In genomic region chr2:154558264-154559039, GRCm38 (mm10) we compare ENCODE assay signal across 9 mouse cellular contexts. TPM values are rescaled to one million over a fixed set of nuclear protein-coding genes. Genes with fewer than 3 reads are reported as not detected.
DNase-seq lines count a peak whose midpoint lies in the region; ATAC-seq and TF ChIP-seq lines count a peak whose summit lies in the region.
"Had no signal": no experiment of that assay in that cellular context is flagged by ENCODE, and none has a peak within 500 bp of the region (broad histone marks: within the 10 kb centered on the region; RNA-seq: fewer than 3 reads in every experiment).

Gene Necab3 (minus strand): TSS chr2:154558890.

- no peak for DNase-seq in kidney, adult 2 months
- no peak for DNase-seq in kidney, adult 11 months
- peak; percentile 66 for DNase-seq in induced T-regulatory cell, adult 2 months (ENCODE audit: low read depth)
- DNase-seq in liver, embryonic 11.5 days (ENCODE audit: low spot score): peak; percentile 56
- peak; percentile 67 to 77 for DNase-seq in thymus, postnatal 36 days

- no peak within 1 kb of the TSS for H3K27ac ChIP-seq in kidney, adult 2 months (ENCODE audit: insufficient read depth, low read depth, low read length)
- peak within 1 kb of the TSS; percentile 51 for H3K27ac ChIP-seq in forebrain, embryonic 13.5 days
- H3K27ac ChIP-seq in liver, embryonic 11.5 days (ENCODE audit: low read depth, low read length): peak within 1 kb of the TSS; percentile 25; the same call in 1 of the 2 replicates
- H3K27ac ChIP-seq in neural tube, embryonic 15.5 days (replicated peaks): no peak within 1 kb of the TSS

- WGBS in kidney, adult 2 months: 20% methylated on average over 34 of the region's 34 CpGs
- WGBS in forebrain, embryonic 13.5 days: 3% methylated on average over 31 of the region's 34 CpGs
- WGBS in liver, embryonic 11.5 days: 3% methylated on average over 34 of the region's 34 CpGs
- WGBS in neural tube, embryonic 15.5 days: 3% methylated on average over 32 of the region's 34 CpGs

- H3K36me3 ChIP-seq in kidney, adult 2 months (ENCODE audit: control insufficient read depth, insufficient read depth, low read length): no peaks in the 10 kb centered on the region
- peaks cover 34% of the 10 kb centered on the region for H3K36me3 ChIP-seq in forebrain, embryonic 13.5 days (ENCODE audit: poor library complexity, severe bottlenecking)
- peaks cover 13% of the 10 kb centered on the region; the same call in 1 of the 2 replicates for H3K36me3 ChIP-seq in liver, embryonic 11.5 days (ENCODE audit: control insufficient read depth, insufficient read depth, low read length)
- H3K36me3 ChIP-seq in neural tube, embryonic 15.5 days: no peaks in the 10 kb centered on the region

- H3K9me3 ChIP-seq in forebrain, embryonic 13.5 days (replicated peaks): no peaks in the 10 kb centered on the region
- no peaks in the 10 kb centered on the region for H3K9me3 ChIP-seq in liver, embryonic 11.5 days (ENCODE audit: control insufficient read depth, low read length)
- no peaks in the 10 kb centered on the region for H3K9me3 ChIP-seq in neural tube, embryonic 15.5 days (replicated peaks)

- peak; percentile 54 for ATAC-seq in cerebellum, adult (ENCODE audit: insufficient number of reproducible peaks, low FRiP score, low TSS enrichment)
- ATAC-seq in forebrain, embryonic 13.5 days: peak; percentile 76
- peak; percentile 77 for ATAC-seq in liver, embryonic 11.5 days (replicated peaks; ENCODE audit: low FRiP score)
- ATAC-seq in neural tube, embryonic 15.5 days (ENCODE audit: low FRiP score): peak; percentile 77
- ATAC-seq: Patski had no signal

- H3K4me3 ChIP-seq in kidney, adult 2 months (ENCODE audit: insufficient read depth, low read depth, low read length): 0 out of 2 replicates have a peak within 1 kb of the TSS, but pooled peaks have one; percentile 4
- peak within 1 kb of the TSS; percentile 37 for H3K4me3 ChIP-seq in forebrain, embryonic 13.5 days
- H3K4me3 ChIP-seq in liver, embryonic 11.5 days (ENCODE audit: low read depth, low read length): peak within 1 kb of the TSS; percentile 43
- H3K4me3 ChIP-seq in neural tube, embryonic 15.5 days (replicated peaks): peak within 1 kb of the TSS; percentile 48

- peak within 1 kb of the TSS; percentile 65 for H3K4me2 ChIP-seq in forebrain, embryonic 13.5 days
- H3K4me2 ChIP-seq in liver, embryonic 11.5 days: peak within 1 kb of the TSS; percentile 91
- H3K4me2 ChIP-seq in neural tube, embryonic 15.5 days: peak within 1 kb of the TSS; percentile 84

- H3K27me3 ChIP-seq in kidney, adult 2 months (replicated peaks; ENCODE audit: control insufficient read depth, insufficient read depth, low read length): no peaks in the 10 kb centered on the region
- no peaks in the 10 kb centered on the region for H3K27me3 ChIP-seq in forebrain, embryonic 13.5 days
- H3K27me3 ChIP-seq in liver, embryonic 11.5 days (replicated peaks; ENCODE audit: control insufficient read depth, insufficient read depth, low read length): 0 out of 2 replicates have a peak, but pooled peaks cover 2% of the 10 kb centered on the region
- H3K27me3 ChIP-seq in neural tube, embryonic 15.5 days (replicated peaks): no peaks in the 10 kb centered on the region
- H3K27me3 ChIP-seq: Patski had no signal

- no peak for TF ChIP-seq POLR2A in kidney, adult 2 months (IDR thresholded peaks at IDR 0.05; ENCODE audit: low read depth, low read length)

- no peak for TF ChIP-seq CTCF in kidney, adult 2 months (conservative IDR thresholded peaks at IDR 0.05; ENCODE audit: insufficient read depth, insufficient read length, low read depth, low read length)

- H3K9ac ChIP-seq in forebrain, embryonic 13.5 days: peak within 1 kb of the TSS; percentile 63
- H3K9ac ChIP-seq in liver, embryonic 11.5 days (ENCODE audit: low read depth, low read length): peak within 1 kb of the TSS; percentile 54
- H3K9ac ChIP-seq in neural tube, embryonic 15.5 days (replicated peaks): peak within 1 kb of the TSS; percentile 53

- H3K4me1 ChIP-seq in kidney, adult 2 months (ENCODE audit: control insufficient read depth, insufficient read depth, low read length): no peaks in the 10 kb centered on the region
- H3K4me1 ChIP-seq in forebrain, embryonic 13.5 days: peaks cover 37% of the 10 kb centered on the region
- H3K4me1 ChIP-seq in liver, embryonic 11.5 days (replicated peaks; ENCODE audit: control insufficient read depth, insufficient read depth, low read length): peaks cover 17% of the 10 kb centered on the region
- peaks cover 28% of the 10 kb centered on the region for H3K4me1 ChIP-seq in neural tube, embryonic 15.5 days

RNA-seq across cellular contexts. Expression of gene Necab3, which starts in this region (rescaled TPM):
- polyA plus RNA-seq in kidney, adult 2 months (2012; rRNA removed): 1.5 and 1.8 TPM in 2 replicates
- polyA plus RNA-seq in forebrain, embryonic 13.5 days (2015; fragmentation: Nextera tagmentation; extraction: Ambion mirVana): 19.8 and 25.4 TPM in 2 replicates
- polyA plus RNA-seq in liver, embryonic 11.5 days (2014; fragmentation: Nextera tagmentation; extraction: Ambion mirVana): 1.9 and 2.4 TPM in 2 replicates
- 16.0 and 19.6 TPM in 2 replicates for polyA plus RNA-seq in neural tube, embryonic 15.5 days (2015; fragmentation: Nextera tagmentation; extraction: Ambion mirVana)

Comparison
In these comparisons a context has a peak if more than half of its experiments do, and no peak if none do; other contexts are left out.
1. DNase-seq: peak in induced T-regulatory cell, adult 2 months (single experiment), liver, embryonic 11.5 days (single experiment) and thymus, postnatal 36 days (2 of 2); none in kidney, adult 2 months (single experiment) and kidney, adult 11 months (single experiment).
2. H3K27ac ChIP-seq: peak in forebrain, embryonic 13.5 days (single experiment) and liver, embryonic 11.5 days (single experiment); none in kidney, adult 2 months (single experiment) and neural tube, embryonic 15.5 days (single experiment).
3. Peak in every context shown above with its lines, with median percentiles within 50 percentile points of each other: H3K4me3 ChIP-seq, ATAC-seq, H3K4me2 ChIP-seq and H3K9ac ChIP-seq.